Mouse (Mus musculus): ENCODE results near the gene Gm10203. TPM values are rescaled to one million over a fixed set of nuclear protein-coding genes. Genes with fewer than 3 reads are reported as not detected.
"Not testable (repeated sequence)": the region's sequence is repeated elsewhere in the genome, so short reads cannot be mapped to it uniquely, and the experiment has no call there.

The Gm10203 gene
- polyA plus RNA-seq, 1 experiment from 2014 or later, result not detected

DNA sequence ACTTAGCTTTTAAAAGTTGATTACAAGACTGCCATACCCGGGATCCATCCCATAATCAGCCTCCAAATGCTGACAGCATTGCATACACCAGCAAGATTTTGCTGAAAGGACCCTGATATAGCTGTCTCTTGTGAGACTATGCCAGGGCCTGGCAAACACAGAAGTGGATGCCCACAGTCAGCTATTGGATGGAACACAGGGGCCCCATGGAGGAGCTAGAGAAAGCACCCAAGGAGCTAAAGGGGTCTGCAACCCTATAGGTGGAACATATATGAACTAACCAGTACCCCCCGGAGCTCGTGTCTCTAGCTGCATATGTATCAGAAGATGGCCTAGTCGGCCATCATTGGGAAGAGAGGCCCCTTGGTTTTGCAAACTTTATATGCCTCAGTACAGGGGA, 40.0 kb downstream of the Gm10203 start:
- peaks cover 74% of the 10 kb centered on the region for H3K36me3 ChIP-seq (replicated peaks)
- WGBS, result 91% methylated on average over 4 of the region's 4 CpGs

DNA sequence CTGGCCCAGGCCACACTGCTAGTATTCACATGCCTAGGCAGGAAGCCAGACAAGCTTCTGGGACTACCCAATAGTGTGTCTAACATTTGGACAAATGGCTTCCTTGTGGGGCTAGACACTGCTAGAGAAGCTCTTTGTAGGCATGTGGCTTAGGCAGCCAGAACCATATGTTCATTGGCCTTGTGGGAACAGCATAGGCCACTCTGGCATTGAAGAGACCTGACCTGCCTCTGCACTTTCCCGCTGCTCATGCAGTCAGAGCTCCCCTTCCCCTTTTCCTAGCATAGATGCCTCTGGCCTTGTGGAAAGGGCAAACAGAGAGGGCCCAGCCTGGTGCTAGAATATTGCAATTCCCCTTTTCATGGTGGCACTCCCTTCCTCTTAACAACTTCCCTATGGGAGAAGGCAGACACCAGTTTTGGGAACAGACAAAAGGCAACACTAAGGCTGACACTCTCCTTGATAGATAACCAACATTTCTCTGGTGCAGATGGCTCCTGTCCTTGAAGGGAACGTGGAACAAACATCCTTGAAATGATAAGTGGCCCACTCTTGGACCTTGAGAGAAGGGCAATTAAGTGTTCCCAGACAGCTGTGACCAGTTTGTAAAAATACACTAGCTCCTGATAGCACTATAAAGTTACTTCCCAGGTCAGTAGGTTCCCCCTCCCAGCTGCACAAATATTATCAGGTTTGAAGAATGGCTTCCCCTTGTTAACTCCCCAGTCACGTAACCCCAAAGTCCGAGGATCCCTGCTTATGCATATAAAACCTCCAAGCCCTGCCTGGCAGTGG, 44.1 kb downstream of the Gm10203 start:
- Histone ChIP-seq H3K9me3 (peaks cover 8% of the 10 kb centered on the region), H3K4me1 (no peaks in the 10 kb centered on the region), H3K27me3 (replicated peaks; ENCODE audit: low read depth, poor library complexity, severe bottlenecking) (no peaks in the 10 kb centered on the region), H3K36me3 (replicated peaks) (peaks cover 78% of the 10 kb centered on the region), H3K27ac (replicated peaks) (no peak overlapping the region), H3K4me3 (no peak overlapping the region)
- DNase-seq (ENCODE audit: low spot score), result no peak
- 73% methylated on average over 4 of the region's 4 CpGs for WGBS

More for the DNA sequence above, 40.0 kb downstream of the Gm10203 start:
- not testable (repeated sequence) for H3K27me3 ChIP-seq (replicated peaks; ENCODE audit: low read depth, poor library complexity, severe bottlenecking); H3K27ac ChIP-seq (replicated peaks); H3K9me3 ChIP-seq; H3K4me3 ChIP-seq; H3K4me1 ChIP-seq; DNase-seq (ENCODE audit: low spot score)

DNA sequence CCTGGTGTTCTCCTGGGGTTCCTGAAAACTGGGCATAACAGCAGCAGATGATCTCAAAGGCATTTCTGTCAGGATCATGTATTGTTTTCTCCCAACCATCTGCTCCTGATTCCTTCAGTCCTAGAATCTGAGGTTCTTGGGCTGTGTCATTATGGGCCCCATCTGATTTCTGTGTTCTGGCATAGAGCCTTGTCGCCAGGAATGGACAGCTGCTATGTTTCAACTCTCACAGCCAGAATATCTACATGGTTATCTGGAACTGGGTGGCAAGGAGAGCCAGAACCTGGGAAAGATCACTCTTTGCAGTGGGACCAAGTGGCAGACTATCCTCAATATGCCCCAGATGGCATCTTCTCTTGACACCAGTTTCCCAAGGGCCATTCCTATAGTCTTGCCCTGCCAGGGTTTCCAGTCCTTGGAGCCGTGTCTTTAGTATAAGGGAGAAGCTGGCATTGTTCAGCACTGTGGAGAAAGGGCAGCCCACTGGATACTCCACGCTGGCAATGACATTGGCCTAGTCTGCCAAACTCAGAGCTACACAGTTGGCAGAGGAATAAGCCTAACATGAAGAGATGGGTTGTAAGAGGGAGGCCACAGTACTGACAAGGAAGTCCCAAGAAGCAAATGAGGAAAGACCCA, 45.1 kb downstream of the Gm10203 start:
- 92% methylated on average over 3 of the region's 3 CpGs for WGBS
- Histone ChIP-seq H3K27me3 (replicated peaks; ENCODE audit: low read depth, poor library complexity, severe bottlenecking) (no peaks in the 10 kb centered on the region), H3K36me3 (replicated peaks) (peaks cover 78% of the 10 kb centered on the region), H3K27ac (replicated peaks) (no peak overlapping the region), H3K4me3 (no peak overlapping the region), H3K9me3 (peaks cover 9% of the 10 kb centered on the region), H3K4me1 (no peaks in the 10 kb centered on the region)
- no peak for DNase-seq (ENCODE audit: low spot score)

DNA sequence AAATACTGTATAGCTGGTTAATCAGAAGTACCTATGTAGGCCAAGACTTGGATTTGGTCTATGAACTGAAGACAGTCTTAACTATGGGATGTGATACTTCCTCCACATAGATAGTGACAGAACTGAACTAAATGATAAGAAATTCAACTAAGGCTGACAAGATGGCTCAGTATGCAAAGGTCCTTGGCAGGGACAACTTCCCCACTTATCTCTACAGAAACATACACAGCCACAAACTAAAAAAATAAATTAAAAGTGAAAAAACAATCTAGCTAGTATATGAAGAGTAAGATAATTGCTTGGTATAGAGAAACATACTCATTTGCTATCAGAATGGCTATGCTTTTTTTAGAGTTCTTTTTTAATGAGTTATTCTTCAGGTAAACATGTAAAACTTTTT, 49.1 kb downstream of the Gm10203 start:
- peaks cover 15% of the 10 kb centered on the region for H3K9me3 ChIP-seq
- no peaks in the 10 kb centered on the region for H3K27me3 ChIP-seq (replicated peaks; ENCODE audit: low read depth, poor library complexity, severe bottlenecking)
- no peak overlapping the region for H3K27ac ChIP-seq (replicated peaks)
- H3K4me3 ChIP-seq, result no peak overlapping the region
- no peak for DNase-seq (ENCODE audit: low spot score)
- H3K36me3 ChIP-seq (replicated peaks), result peaks cover 99% of the 10 kb centered on the region
- no peaks in the 10 kb centered on the region for H3K4me1 ChIP-seq

Other genes with a start within 250 kb of the Gm10203 start
- 16.9 and 17.0 TPM in 2 replicates for gene Caprin2, start 233.9 kb upstream of the Gm10203 start, polyA plus RNA-seq (2016; fragmentation: Nextera tagmentation; extraction: Ambion mirVana)
- 306 and 334 TPM in 2 replicates for gene Sinhcaf, start 183.7 kb upstream of the Gm10203 start, polyA plus RNA-seq (2016; fragmentation: Nextera tagmentation; extraction: Ambion mirVana)
- gene Dennd5b, start 28.5 kb upstream of the Gm10203 start, polyA plus RNA-seq (2016; fragmentation: Nextera tagmentation; extraction: Ambion mirVana), result 10.8 and 11.0 TPM in 2 replicates
- gene Etfbkmt, start 9.7 kb downstream of the Gm10203 start, polyA plus RNA-seq (2016; fragmentation: Nextera tagmentation; extraction: Ambion mirVana), result 13.9 and 16.1 TPM in 2 replicates
- 40.2 and 45.1 TPM in 2 replicates for gene Amn1, start 58.5 kb downstream of the Gm10203 start, polyA plus RNA-seq (2016; fragmentation: Nextera tagmentation; extraction: Ambion mirVana)
- gene Resf1, start 179.2 kb downstream of the Gm10203 start, polyA plus RNA-seq (2016; fragmentation: Nextera tagmentation; extraction: Ambion mirVana), result 49.9 and 53.5 TPM in 2 replicates

Measured in embryonic facial prominence, embryonic 10.5 days (tissue).